Mouse (Mus musculus): ENCODE measurements at regions not wholly inside any gene's neighbourhood (a gene's known extent, or its start where the extent isn't known, plus 50 kb on each side); places are given as distances from the start of the nearest gene placed in this dataset.

DNA sequence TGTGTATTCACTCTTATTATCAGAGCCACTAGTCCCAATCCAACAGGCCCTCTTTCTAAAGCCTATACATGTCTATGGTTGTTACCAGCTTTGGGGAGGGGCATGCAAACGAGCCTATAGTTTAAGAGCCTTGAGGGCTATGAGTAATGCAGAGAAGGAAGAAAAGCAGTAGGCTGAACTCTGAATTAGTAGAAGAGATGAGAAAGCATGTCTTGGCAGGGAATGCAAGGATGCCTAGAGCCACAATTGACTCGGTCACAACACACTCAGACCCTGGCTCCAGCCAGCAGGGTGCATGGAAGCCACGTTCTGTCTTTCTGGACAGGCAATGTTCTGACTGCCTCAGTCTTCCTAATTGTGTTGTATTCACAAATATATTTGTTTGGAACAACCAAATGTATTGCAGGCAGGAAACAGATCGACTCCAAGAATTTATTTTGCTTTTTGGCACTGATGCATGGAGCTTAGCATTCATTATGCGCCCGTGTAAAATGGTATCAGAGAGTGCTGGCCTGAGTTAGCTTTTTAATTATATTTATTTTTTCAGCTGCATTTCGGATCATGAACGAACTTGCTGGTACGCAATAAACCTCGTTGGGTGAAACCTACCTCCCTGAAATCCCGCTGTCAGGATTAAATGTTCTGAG, 110.2 kb downstream of the Rybp start:
- no peak for DNase-seq

DNA sequence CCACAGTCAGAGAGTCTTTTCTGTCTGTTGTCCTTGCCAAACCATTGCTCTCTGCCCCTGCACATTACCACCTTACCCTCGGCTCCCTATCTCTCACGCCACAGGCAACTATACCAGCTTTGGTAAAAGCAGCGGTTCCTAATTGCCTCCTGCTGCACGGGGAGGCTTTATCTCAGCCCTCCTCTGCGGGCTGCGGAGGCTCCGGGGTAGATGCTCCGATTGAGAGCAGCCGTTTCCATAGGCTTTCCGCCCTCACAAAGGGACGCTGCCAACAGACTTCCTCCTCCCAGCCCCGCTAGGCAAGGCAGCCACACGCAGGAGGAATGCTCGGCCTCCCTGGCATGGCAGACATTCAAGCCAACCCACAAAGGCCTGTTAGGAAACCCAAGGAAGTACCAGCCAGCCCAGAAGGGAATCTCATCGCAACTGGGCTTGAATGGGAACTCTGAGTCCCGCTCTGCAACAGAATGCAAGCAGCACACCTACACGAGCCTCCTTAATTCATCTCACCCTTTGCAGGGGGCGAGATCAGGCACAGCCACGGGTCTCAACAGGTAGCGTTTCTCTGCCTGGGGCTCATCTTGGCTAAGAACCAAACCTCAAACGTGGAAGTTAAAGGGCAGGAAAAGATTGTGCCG, 116.5 kb downstream of the Rybp start:
- peak; percentile 49 to 55 for DNase-seq

DNA sequence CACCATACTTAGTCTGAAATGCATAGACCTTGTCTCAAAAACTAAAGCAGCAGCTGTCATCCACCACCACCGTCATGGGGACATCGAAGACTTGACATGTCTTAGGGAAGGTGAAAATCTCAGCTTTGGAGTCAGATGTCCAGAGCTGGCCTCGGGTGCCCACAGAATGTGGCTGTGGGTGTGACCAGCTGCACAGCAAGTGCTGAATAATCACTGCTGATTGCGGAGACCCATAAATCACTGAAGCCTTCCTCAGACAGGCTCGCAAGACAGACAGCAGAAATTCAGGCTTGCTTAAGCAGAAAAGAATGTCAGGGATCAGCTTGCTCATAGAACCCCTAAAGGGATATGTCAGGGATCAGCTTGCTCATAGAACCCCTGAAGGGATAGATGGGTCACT, 120.0 kb downstream of the Rybp start:
- no peak for DNase-seq

DNA sequence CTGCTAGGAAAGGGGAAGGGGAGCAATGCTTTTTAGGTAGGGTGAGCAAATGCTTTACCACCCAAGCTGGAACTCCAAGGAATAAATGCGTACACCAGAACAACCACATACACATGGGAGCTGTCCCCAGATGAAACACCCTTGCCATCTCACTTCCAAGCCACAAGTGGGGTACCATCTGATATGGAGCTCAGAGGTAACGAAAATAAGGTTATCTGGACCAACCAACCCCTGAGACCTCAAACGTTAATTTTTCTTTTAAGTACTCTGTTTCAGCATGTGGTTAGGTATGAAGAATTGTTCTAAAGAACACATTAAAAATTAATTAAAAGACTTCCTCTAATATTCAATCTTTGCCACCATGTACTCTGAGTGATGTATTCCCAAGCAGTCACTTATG, 121.5 kb downstream of the Rybp start:
- DNase-seq: no peak

DNA sequence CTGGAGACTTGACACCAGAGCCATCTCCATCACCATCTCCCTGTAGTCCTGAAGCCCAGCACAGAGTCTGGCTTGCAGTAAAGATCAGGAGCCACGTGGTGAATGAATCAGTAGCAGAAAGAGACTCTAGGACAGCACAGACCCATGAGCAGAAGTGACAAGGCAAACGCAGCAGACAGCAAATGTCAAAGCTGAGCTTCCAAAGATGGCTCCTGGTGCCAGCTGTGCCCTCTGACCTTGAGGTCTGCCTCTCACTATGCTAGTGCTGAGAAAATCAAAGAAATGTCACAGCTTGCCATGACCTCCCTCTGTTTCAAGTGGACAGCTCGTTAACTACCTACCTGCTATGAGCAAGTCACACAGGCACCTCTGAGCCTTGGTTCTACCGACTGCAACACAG, 123.1 kb downstream of the Rybp start:
- no peak for DNase-seq

DNA sequence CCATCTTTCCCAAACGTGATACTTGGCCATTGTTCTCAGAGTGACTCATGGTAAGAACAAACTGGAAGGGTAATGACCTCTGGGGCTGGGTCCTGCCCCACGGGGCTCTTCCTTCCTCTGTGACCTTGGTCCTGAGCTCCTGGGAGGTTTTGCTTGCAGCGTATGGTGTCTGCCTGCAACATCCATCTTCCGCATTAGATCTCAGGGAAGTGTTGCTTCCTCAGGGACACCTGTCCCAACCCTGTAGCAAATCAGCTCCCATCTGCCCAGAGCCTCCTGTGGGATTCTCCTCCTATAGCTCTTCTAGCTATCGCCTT, 123.5 kb downstream of the Rybp start:
- no peak for DNase-seq

DNA sequence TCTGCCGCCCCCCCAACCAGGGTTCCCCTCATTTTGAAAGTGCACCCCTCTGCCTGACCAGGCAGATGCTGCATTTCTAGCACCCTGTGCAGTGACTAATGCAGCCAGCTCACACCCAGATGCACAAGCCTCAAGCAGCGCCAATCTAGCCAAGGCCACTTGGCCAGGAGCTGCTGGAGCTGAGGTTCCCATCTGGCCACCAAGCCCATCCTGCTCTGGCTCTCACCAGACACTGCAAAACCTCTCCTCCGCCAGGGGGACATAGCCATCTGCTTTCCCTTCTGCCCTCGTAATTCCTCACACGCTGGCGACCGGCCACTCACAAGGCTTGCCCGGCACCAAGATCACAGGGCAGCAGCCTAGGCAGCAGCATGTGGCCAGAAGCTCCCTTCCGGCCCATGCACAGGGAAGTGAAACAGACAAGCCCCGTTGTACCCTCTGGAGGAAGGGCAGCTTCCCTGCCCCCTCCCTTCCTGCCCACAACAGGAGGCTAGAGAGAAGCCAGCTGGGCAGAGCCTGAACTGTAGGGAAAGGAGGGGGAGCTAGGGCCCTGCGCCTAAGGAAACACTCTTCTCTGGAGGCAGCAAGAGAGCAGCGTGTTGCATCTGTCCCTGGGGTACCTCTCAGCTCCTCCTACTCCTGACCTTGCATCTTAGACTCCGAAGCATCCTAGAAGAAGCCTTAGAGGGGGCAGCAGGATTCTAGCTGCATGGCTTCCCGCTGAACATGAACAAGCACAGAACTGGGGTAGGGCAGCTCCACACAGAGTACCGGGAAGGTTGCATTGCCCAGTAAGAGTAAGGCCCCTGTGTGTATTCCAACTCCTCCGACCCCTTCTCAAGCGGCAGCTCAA, 124.1 kb downstream of the Rybp start:
- DNase-seq: peak; percentile 97 to 99

DNA sequence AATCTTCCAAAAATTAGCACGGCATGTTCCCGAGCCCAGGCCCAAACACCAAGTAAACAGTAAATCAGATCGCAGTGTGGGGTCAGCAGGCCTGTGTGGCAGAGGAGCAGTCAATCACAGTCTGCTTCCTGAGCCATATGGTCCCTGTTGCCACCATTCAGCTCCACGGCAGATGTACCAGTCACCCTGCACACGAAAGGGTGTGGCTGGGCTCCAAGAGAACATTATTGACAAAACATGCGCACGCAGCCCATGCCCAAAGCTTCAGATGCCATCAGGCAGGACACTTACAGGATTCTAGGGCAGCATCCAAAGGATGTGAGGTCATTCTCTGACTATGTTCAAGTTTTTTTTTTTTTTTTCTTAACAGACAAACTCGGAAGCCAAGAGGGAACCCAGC, 126.6 kb downstream of the Rybp start:
- peak; percentile 47 to 54 for DNase-seq

DNA sequence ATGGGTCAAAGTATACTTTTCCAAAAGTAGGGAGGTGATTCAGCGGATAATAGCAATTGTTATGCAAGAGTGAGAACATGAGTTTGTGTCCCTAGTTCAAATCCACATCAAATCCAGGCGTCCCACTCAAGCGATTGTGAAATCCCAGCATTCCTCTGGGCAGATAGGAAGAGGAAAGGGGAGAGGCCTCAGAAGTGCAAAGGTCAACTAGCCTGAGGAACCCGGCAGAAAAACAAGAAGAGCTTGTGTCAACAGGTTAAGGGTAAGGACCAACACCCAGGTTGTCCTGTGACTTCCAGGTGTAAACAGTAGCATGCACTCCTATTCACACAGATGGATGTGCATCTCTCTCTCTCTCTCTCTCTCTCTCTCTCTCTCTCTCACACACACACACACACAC, 127.5 kb downstream of the Rybp start:
- DNase-seq: no peak

DNA sequence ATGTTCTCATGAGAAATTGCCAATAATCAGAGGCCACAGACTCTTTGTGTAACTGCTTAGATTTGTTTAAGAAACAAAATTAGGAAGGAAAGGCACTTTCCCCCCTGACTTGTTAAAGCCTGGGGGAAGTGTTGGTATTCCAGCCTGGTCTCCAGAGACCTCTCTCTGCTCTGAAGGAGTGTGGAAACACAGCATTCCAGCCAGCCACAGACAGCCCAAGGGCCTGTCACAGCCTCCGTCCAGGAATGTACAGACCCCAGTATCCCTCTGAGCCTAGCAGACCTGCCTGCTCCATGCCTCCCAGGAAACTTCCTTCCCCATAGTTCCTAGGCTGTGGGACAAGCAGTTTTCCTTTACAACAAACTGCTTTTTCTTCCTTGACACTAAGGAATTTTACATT, 128.0 kb downstream of the Rybp start:
- DNase-seq: no peak

DNA sequence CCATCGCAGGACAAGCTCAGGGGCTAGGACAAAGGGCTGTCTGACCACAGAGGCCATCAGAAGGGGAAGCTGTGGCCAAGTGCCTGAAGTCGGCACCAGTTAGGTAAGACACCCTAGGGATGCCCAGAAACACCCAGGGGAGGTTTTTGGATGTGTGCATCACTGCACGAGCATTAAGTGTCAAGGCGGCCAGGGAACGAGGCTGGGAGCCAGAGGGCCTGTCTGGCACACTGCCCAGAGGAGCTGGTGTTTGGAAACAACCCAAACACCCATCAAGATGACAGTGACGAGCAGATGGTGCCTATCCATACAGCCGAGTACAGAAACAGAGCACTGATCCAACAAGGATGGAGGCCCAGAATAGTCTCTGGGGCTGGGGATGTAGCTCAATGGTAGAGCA, 130.0 kb downstream of the Rybp start:
- DNase-seq: peak in 1 of 2 experiments; percentile 48

DNA sequence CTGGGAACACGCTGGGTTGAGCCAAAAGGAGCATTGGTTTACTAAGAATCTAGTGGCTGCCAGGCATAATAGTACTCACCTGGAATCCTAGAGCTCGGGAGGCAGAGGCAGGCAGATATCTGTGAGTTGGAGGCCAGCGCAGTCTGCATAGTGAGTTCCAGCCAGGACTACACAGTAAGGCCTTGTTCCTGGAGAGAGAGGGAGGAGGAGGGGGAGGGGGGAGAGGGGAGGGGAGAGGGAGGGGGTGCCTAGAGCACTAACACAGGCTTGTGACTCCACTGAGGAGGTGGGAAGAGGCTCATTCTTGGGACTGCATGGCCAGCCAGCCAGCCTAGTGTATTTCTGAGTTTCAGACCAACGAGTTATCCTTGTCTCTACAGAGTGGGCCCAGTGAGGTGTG, 131.1 kb downstream of the Rybp start:
- no peak for DNase-seq

DNA sequence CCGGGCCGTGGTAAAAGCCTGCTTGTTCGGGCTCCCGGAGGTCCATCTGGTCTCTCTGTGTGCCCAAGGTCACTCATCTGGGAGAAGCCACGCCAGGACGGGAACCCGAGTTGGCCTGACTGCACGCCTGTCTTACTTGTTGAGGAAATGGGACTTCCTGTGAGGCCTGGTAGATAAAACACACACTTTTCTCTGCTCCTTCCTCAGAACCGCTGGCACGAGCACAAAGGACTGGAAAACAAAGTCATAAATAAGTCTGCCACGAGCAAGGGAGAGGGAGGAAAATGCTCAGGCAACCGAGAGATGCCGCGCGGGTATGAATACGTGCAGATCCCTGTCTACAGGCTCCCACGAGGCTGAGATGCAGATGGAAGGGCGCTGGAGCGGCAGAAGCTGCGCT, 131.6 kb downstream of the Rybp start:
- no peak for DNase-seq

DNA sequence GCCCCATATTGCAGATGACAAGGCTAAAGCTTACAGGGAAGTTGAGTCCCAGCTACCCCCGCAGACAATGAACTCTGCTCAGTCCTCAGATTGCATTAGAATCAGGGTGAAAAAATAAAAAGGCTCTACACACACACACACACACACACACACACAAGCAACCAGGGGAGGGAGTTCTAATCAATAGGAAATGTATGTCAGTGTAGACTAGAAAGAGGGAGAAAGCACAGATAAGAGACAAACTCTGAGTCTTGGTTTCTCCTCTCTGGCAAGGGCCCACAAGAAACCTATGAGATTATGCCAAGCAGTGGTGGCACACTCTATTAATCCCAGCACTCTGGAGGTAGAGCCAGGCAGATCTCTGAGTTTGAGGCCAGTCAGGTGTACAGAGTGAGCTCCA, 135.8 kb downstream of the Rybp start:
- DNase-seq: no peak

DNA sequence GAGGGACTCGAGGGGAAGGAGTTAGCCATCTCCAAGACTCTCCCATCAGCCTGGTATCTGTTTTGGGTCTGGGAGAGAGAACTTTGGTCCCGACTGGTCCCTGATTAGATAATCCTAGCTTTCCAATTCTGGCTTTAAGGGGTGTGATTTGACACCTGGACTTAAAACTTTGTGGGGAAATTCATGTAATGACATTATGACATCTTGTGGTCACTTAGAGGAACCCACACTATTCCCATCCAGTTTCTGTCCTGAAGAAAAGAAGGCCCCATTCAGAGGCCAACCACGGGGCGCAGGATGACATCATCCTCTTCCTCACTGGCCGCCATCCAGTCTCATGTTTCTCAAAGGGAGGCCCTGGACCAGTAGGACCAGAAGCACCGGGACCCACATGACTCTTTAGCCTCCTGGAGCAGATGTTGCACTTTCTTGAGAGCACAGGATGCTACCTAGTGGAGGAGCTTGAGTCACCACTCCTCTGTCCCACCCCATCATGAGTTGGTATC, 136.5 kb downstream of the Rybp start:
- DNase-seq: no peak

DNA sequence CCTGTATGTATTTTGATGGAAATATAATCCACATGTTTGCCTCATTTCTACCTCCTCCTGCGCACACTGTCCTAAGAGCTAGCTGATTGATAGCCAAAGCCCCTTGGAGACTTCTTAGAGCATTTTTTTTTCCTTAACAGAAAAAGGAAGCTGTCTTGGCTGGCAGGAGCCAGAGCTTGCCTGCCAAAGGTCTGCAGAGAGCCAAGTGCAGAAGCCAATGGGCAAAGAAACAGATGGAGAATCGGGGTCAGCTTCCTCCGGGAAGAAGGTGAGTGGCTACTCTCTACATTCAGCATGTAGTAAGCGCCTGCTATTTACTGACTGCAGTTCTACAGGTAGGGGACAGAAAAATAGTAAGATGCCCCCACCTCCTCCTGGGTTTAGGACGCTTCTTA, 137.8 kb downstream of the Rybp start:
- DNase-seq: peak; percentile 75 to 84

DNA sequence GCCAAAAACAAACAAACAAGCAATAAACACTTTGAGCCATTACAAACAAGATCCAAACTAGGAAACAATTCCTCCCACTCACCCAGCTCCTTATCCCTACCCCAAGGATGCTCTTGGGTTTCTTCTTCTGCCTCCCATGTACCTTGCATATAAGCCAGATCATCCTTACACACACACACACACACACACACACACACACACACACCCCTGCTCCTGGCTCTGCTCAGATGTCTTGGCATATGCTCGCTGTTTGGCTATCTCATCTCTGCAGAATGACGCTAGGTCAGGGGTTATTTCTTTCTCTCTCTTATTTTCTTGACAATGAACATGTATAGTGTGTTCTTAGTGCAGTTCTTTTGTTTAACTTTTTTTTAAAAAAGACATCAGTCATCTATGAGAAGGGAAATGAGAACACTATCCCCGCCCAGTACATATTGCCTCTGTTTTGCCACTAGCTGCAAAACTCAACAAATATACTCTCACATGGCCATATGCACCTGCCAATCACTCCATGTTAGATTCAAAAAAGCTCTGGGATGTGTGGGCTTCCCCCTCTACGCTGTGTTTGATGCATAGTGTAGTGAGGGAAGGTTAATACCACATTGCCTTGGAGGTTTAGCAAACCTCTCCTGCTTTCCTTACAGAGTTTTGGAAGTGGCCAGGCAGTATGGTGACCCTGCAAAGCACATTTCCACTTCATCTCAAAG, 138.4 kb downstream of the Rybp start:
- peak; percentile 49 to 60 for DNase-seq

DNA sequence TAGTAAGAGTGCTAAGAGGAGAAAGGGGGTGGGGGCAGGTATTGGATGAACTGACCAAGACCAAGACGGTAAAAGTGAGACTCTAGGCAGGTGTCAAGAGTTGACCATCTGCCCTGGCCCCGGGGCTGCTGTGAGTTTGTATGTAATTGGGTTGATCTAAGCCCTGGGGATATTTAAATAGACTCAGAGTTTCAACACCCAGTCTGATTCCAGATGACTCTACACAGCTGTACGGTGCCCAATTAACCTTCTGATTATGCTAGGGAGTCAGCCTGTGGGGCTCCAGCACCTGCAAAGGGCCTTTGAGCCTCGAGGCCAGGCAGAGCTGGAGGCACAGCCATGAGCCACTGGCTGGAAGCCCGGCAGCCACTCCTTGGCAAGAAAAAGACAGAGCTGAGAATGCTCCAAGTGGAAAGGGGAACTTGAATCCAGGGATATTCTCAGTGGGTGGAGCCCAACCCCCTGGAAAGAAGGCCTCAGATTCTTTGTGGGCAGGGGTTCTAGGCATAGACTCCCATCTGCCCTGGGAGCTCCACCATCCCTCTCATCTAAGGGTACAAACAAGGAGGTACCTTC, 140.8 kb downstream of the Rybp start:
- DNase-seq: peak; percentile 61 to 62

DNA sequence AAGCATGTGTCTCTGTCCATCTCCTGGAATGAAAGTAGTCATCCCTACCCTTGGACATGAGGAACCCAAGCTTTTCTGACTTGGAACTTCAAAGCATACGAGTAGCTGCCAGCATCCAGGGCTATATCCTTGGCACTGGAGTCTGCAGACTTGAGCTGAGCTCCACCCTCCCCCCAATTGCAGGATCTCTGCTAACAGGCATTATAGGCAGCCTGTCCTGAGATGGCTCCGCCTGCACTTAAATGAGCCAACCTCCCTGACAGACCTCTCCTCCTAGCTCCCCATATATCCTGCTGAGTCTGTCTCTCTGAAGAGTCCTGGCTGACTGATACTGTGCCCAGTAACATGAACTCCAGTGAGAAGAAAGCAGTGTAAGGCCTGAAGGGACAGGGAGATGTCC, 141.4 kb downstream of the Rybp start:
- no peak for DNase-seq

DNA sequence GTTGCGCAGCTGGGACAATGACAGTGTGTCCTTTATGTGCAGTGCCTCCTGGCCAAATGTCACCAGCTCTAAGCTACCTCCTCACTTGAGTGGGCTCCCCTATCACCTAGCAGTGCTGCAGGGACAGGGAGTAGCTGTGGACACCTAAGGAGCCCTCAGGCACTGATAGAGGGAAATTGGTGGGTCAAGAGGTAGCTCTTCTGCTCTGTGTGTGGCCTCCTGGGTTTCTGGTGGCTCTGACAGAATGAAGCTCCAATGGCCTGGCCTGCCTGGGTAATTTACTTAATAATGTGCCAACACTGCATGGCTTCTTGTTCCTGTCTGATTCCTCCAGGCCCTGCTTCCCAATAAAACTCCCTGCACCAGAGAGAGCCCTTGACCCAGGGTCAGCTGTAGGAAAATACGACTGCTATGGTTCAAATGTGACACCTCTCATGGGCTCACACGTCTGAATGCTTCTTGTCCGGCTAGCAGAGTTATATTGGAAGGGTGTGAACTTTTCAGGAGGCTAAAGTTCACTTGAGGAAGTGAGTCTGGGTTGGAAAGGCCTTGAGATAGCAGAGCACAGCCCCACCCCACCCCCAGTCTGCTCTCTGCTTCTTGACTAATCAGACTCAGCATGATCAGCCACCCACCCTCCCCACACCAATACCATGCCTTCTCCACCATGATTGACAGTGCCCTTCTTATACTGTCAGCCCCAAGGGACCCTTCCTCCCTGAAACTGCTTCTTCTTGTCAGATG, 142.6 kb downstream of the Rybp start:
- no peak for DNase-seq

DNA sequence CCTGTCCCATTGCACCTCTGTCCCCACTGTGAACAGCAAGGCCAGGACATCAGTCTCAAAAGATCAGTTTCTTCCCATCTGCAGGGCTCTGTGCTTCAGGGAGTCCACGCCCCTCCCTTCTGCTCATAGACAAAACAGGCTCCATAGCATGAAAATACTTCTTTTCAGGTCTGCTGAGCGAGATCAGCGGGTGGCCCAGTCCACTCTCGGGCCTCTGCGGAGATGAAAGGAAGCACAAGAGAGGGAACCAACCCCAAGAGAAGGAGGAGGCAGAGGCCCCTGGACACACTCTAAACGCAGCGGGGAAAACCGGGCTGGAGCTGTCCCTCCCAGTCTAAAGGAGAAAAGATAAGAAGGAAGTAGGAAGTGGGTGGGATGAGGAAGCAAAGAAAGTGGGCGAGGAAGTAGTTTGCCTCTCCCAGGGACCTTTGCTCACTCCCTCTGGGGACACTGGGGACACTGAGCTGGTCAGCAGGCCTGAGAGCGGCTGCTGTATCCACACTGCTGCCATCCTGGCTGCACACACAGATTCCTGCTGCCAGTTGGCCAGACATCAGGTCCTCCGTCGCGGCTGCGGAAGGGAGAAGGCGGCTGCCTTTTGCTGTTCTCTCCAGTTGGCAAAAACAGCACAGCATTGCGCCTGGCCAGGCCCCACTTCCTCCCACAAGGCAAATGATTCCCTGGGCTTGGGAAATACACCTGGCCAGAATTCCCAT, 143.5 kb downstream of the Rybp start:
- DNase-seq: peak; percentile 88 to 91

DNA sequence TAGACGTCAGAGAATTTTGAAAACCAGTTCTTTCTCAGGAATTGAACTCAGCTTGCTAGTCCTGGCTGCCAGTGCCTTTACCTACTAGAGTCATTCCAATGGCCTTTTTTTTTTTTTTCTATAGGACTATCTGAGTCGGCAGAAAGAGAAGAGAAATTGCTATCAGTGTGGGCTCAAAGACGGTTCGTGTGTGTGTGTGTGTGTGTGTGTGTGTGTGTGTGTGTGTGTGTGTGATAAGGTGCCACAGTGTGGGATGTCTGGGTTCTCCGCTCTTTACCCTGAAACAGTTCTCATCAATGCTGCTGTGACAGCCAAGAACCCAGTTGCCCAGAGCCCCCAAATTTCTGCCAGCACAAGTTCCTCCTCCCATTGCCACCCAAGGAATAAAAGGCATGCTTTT, 146.1 kb downstream of the Rybp start:
- DNase-seq: no peak
